Mouse (Mus musculus): ENCODE results near the gene Mbd6. TPM values are rescaled to one million over a fixed set of nuclear protein-coding genes. Genes with fewer than 3 reads are reported as not detected.

Gene Mbd6
- polyA plus RNA-seq, 1 experiment from 2014 or later = 15.8 TPM

DNA sequence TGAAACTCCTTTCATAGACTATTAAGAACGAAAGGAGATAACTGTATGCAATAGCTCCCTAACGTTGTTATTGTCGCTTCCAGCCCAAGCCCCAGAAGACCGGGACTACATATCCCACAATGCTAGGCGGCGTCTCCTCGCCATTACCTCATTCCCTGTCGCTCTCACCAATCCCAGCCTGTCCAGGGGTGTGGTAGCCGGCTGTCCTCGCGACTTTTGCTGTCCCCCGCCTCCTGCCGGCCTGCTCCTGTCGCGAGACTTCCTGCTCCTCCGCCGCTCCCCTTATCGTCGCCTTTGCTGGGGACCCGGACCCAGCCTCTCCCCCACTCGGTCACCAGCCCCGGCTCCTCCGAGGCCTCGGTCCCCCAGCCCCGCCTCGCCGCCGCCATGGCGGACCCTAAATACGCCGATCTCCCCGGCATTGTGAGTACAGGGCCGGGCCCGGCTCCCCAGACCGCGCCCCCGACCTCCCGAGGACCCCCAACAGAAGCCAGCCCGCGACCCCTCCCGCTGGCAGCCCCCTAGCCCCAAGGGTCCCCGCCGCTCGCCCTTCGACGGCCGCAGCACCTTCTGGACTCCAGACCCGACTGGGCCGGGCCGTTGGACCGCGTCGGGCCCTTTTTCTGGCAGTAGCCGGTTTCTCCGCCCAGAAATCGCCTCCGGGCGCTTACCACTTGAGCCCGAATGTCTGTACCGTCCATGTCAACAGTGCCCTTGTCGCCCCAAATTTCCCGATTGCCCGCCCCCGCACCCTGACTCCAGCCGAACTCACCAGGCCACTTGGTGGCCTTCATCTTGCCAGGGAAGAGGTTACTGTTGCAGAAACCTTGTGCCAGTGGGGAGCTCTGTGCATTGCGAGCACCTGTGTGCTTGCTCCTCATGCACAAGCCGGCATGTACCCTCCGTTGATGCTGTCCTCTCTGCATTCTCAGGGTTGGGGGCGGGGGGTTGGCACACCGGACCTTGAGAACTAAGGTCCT is 22.4 kb downstream of the Mbd6 start, which contains the start of gene Dctn2:
Dctn2 (plus strand) TSS at position 257 of the 980 bp plus-strand sequence.
- DNase-seq (ENCODE audit: low spot score) = peak; percentile 98

DNA sequence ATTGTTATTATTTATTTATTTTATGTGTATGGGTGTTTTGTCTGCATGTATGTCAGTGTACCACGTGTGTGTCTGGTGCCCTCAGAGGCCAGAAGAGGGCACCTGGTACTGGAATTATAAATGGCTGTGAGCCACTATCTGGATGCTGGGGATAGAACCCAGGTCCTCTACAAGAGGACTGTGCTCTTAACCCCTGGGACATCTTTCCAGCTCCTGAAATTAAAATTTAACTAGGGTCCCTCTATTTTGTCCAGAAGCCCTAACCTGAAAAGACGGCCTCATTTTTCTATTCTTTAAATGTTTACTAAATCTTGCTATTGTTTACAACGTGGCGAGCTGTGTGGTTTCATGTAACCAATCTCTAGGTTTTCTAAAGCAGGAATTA is 23.1 kb downstream of the Mbd6 start:
- no peak; the same call in 1 of the 2 replicates for ATAC-seq (ENCODE audit: low read depth)
- H3K9me3 ChIP-seq (ENCODE audit: control insufficient read depth, low read length) = no peaks in the 10 kb centered on the region

More for the DNA sequence above, 22.4 kb downstream of the Mbd6 start, which contains the start of gene Dctn2:
- no peaks in the 10 kb centered on the region for H3K9me3 ChIP-seq (ENCODE audit: control insufficient read depth, low read length)
- H3K4me1 ChIP-seq (ENCODE audit: control insufficient read depth, insufficient read depth, low read length) = peaks cover 16% of the 10 kb centered on the region
- peak within 1 kb of the TSS; percentile 100 for H3K4me3 ChIP-seq (ENCODE audit: low read depth, low read length)
- peak within 1 kb of the TSS; percentile 100 for H3K9ac ChIP-seq (ENCODE audit: low read depth, low read length)
- peak within 1 kb of the TSS; percentile 83 for H3K4me2 ChIP-seq (ENCODE audit: low read depth, low read length)
- H3K27ac ChIP-seq (replicated peaks; ENCODE audit: low read depth, low read length) = peak within 1 kb of the TSS; percentile 85
- peak; percentile 98 for ATAC-seq (ENCODE audit: low read depth)
- H3K36me3 ChIP-seq (ENCODE audit: control insufficient read depth, insufficient read depth, low read length) = peaks cover 30% of the 10 kb centered on the region
- under 1% methylated on average over 60 of the region's 70 CpGs for WGBS
- peaks cover 16% of the 10 kb centered on the region for H3K27me3 ChIP-seq (replicated peaks; ENCODE audit: control insufficient read depth, insufficient read depth, low read length)

DNA sequence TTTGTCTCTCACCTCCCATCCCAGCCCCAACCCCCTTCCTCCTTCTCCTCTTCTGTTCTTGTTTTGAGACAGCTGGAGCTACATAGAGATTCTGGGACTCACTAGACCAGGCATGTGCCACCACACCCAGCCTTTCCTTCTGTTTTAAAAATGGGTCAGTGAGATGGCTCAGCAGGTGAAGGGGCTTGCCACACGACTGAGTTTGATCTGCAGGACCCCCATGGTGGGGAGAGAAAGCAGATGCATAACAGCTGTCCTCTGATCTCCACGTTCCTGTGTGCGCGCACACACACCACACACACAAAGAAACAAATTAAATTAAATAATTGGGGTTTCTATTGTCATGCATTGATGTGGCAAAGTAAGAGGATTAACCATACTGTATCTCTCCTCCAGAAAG is 23.8 kb downstream of the Mbd6 start:
- DNase-seq (ENCODE audit: low spot score) (no peak), ATAC-seq (ENCODE audit: low read depth) (no peak)
- H3K9ac ChIP-seq (ENCODE audit: low read depth, low read length) = no peak overlapping the region
- no peak overlapping the region for H3K27ac ChIP-seq (replicated peaks; ENCODE audit: low read depth, low read length)
- H3K4me1 ChIP-seq (ENCODE audit: control insufficient read depth, insufficient read depth, low read length) = peaks cover 16% of the 10 kb centered on the region
- H3K36me3 ChIP-seq (ENCODE audit: control insufficient read depth, insufficient read depth, low read length) = peaks cover 18% of the 10 kb centered on the region
- no peak overlapping the region for H3K4me3 ChIP-seq (ENCODE audit: low read depth, low read length)
- H3K9me3 ChIP-seq (ENCODE audit: control insufficient read depth, low read length) = no peaks in the 10 kb centered on the region
- 64% methylated on average over 4 of the region's 4 CpGs for WGBS
- H3K27me3 ChIP-seq (replicated peaks; ENCODE audit: control insufficient read depth, insufficient read depth, low read length) = peaks cover 16% of the 10 kb centered on the region
- H3K4me2 ChIP-seq (ENCODE audit: low read depth, low read length) = no peak overlapping the region

More for the DNA sequence above, 23.1 kb downstream of the Mbd6 start:
- WGBS = 26% methylated on average over 4 of the region's 4 CpGs
- Histone ChIP-seq H3K27me3 (replicated peaks; ENCODE audit: control insufficient read depth, insufficient read depth, low read length) (peaks cover 16% of the 10 kb centered on the region), H3K4me2 (ENCODE audit: low read depth, low read length) (peak overlapping the region; percentile 83), H3K9ac (ENCODE audit: low read depth, low read length) (peak overlapping the region; percentile 100; the same call in 1 of the 2 replicates), H3K4me1 (ENCODE audit: control insufficient read depth, insufficient read depth, low read length) (peaks cover 16% of the 10 kb centered on the region), H3K4me3 (ENCODE audit: low read depth, low read length) (peak overlapping the region; percentile 100), H3K27ac (replicated peaks; ENCODE audit: low read depth, low read length) (no peak overlapping the region), H3K36me3 (ENCODE audit: control insufficient read depth, insufficient read depth, low read length) (peaks cover 24% of the 10 kb centered on the region)
- DNase-seq (ENCODE audit: low spot score) = no peak

DNA sequence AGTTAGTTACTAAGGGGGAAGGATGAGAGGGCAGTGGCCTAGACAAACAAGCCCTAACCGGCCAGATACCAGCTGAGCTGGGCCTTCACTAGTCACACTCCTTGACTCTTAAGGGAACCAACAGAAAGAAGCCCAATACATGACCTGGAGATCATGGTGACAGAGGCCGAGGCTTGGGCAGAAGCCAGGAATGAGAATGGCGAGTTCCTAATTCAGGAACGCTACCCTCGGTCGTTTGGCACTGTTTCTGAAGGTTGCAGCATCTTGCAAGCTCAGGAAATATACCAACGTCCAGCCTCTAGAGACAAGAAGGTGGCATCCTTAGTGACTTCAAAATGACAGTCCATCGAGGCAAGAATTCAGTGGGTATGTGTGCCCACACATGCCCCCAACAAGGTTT is 24.5 kb downstream of the Mbd6 start:
- Histone ChIP-seq H3K9ac (ENCODE audit: low read depth, low read length) (no peak overlapping the region), H3K4me2 (ENCODE audit: low read depth, low read length) (no peak overlapping the region), H3K4me3 (ENCODE audit: low read depth, low read length) (no peak overlapping the region), H3K36me3 (ENCODE audit: control insufficient read depth, insufficient read depth, low read length) (peaks cover 12% of the 10 kb centered on the region), H3K9me3 (ENCODE audit: control insufficient read depth, low read length) (no peaks in the 10 kb centered on the region), H3K27ac (replicated peaks; ENCODE audit: low read depth, low read length) (no peak overlapping the region), H3K27me3 (replicated peaks; ENCODE audit: control insufficient read depth, insufficient read depth, low read length) (peaks cover 16% of the 10 kb centered on the region), H3K4me1 (ENCODE audit: control insufficient read depth, insufficient read depth, low read length) (peaks cover 16% of the 10 kb centered on the region)
- WGBS = 78% methylated on average over 8 of the region's 8 CpGs
- ATAC-seq (ENCODE audit: low read depth) (no peak), DNase-seq (ENCODE audit: low spot score) (no peak)

DNA sequence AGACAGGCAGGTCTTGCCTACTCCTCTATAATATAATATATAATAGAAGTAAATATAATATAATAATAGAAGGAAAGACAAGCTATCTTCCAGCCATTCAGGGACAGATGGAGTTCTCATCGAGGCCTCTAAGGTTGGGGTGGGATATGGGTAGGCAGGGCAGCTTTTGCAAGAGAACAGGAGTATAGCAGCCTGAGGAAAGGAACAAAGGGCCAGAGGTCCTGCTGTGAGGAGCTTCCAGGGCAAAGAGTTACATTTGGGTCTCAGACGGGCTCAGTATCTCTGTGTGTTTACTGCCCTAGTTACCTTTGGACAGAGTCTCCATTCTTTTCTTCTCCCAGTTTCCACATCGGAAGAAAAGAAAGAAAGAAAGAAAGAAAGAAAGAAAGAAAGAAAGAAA is 25.2 kb downstream of the Mbd6 start:
- Histone ChIP-seq H3K9ac (ENCODE audit: low read depth, low read length) (no peak overlapping the region), H3K27ac (replicated peaks; ENCODE audit: low read depth, low read length) (no peak overlapping the region), H3K4me1 (ENCODE audit: control insufficient read depth, insufficient read depth, low read length) (peaks cover 16% of the 10 kb centered on the region), H3K27me3 (replicated peaks; ENCODE audit: control insufficient read depth, insufficient read depth, low read length) (peaks cover 16% of the 10 kb centered on the region), H3K36me3 (ENCODE audit: control insufficient read depth, insufficient read depth, low read length) (peaks cover 5% of the 10 kb centered on the region), H3K4me3 (ENCODE audit: low read depth, low read length) (no peak overlapping the region), H3K4me2 (ENCODE audit: low read depth, low read length) (no peak overlapping the region; the same call in 1 of the 2 replicates), H3K9me3 (ENCODE audit: control insufficient read depth, low read length) (no peaks in the 10 kb centered on the region)
- 41% methylated on average over 3 of the region's 3 CpGs for WGBS
- ATAC-seq (ENCODE audit: low read depth) = no peak
- no peak for DNase-seq (ENCODE audit: low spot score)

DNA sequence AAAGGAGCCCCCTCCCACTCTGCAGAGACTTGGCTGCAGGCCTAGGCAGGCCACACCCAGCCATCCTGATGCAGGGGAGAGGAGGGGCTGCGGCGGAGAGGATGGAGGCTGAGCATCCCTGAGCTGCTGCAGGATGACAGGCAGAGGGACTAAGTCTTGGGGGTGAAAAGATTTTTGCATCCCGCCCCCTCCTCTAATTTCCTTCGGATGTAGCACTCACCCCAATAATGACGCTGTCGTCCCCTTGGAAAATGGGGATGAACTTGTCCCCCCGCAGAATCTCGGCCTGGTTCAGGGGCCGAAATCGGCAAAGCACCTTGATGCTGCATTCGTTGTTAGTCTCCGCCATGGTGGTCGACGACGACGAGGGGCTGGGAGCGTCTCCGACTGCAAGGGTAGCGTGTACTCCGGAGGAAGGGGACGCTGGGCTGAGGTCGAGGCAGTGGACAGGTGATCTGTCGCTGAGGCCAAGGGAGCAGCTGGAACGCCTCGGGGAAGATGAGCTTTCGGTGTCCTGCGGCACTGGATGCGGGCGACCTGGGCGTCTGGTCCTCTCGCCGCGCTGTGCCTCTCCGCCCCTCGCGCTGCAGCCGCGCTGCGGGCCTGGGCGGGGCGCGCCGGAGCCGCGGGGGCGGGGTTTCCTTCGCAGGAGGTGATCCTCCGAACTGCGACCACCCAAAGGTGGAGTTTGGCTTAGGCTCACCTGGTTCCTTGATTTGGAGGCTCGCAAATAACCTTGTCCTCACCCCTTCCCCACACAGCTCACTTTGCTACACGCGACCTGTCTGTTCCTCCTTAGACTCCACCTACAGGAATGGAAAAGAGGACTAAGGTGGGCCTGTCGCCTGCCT is 26.0 kb downstream of the Mbd6 start, which contains the start of gene Kif5a:
Kif5a (minus strand) TSS at position 801 of the 851 bp plus-strand sequence.
- peak; percentile 41 for DNase-seq (ENCODE audit: low spot score)
- H3K9ac ChIP-seq (ENCODE audit: low read depth, low read length) = peak within 1 kb of the TSS; percentile 64
- no peaks in the 10 kb centered on the region for H3K36me3 ChIP-seq (ENCODE audit: control insufficient read depth, insufficient read depth, low read length)
- peak within 1 kb of the TSS; percentile 93 for H3K4me2 ChIP-seq (ENCODE audit: low read depth, low read length)
- peaks cover 16% of the 10 kb centered on the region for H3K27me3 ChIP-seq (replicated peaks; ENCODE audit: control insufficient read depth, insufficient read depth, low read length)
- WGBS = 1% methylated on average over 49 of the region's 53 CpGs
- peaks cover 16% of the 10 kb centered on the region for H3K4me1 ChIP-seq (ENCODE audit: control insufficient read depth, insufficient read depth, low read length)
- ATAC-seq (ENCODE audit: low read depth) = no peak
- H3K27ac ChIP-seq (replicated peaks; ENCODE audit: low read depth, low read length) = no peak within 1 kb of the TSS
- no peaks in the 10 kb centered on the region for H3K9me3 ChIP-seq (ENCODE audit: control insufficient read depth, low read length)
- H3K4me3 ChIP-seq (ENCODE audit: low read depth, low read length) = peak within 1 kb of the TSS; percentile 48

DNA sequence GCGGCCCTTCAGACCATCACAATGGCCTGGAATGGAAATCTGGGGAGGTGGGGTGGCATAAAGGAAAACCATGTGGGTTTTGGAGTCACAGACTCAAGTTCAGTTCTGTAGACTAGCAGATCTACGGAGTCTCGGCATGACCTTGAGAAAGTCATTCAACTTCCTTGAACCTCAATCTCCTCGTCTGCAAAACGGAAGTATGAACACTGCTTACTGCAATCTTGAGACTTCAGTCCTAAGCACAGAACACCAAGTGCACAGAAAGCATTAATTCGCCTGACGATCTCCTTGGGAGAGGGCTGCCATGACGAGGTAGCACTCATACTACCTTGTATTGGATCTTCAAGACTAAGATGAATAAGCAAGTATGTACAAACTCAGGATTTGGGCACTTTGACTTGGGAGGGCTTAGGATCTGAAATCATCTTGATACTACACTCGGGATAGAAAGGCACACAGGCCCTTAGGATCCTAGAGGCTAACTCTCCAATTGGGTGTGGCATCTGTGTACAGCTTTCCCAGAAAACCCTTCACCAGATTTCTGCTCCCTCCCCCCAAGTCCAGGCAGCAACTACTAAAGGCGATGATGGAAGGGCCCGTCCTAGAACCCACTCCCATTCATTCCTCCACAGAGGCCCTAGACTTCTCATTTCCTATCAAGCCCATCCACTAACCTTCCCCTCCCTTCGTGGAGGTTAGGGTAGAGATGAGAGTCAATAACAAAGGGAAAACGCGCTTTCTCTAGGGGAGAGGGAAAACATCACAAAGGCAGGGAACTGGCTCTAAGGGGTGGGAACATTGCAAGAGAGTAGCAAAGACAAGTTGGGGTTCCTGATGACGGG is 26.9 kb downstream of the Mbd6 start:
- Histone ChIP-seq H3K9ac (ENCODE audit: low read depth, low read length) (peak overlapping the region; percentile 64), H3K4me1 (ENCODE audit: control insufficient read depth, insufficient read depth, low read length) (peaks cover 9% of the 10 kb centered on the region), H3K27me3 (replicated peaks; ENCODE audit: control insufficient read depth, insufficient read depth, low read length) (peaks cover 16% of the 10 kb centered on the region), H3K9me3 (ENCODE audit: control insufficient read depth, low read length) (no peaks in the 10 kb centered on the region), H3K4me3 (ENCODE audit: low read depth, low read length) (peak overlapping the region; percentile 48), H3K27ac (replicated peaks; ENCODE audit: low read depth, low read length) (no peak overlapping the region), H3K36me3 (ENCODE audit: control insufficient read depth, insufficient read depth, low read length) (no peaks in the 10 kb centered on the region), H3K4me2 (ENCODE audit: low read depth, low read length) (peak overlapping the region; percentile 93)
- WGBS = 64% methylated on average over 15 of the region's 15 CpGs
- ATAC-seq (ENCODE audit: low read depth) (no peak), DNase-seq (ENCODE audit: low spot score) (no peak)

Measured in embryonic facial prominence, embryonic 14.5 days (tissue).